Mouse (Mus musculus) stomach, embryonic 15.5 days (tissue): ENCODE measurements at regions not wholly inside any gene's neighbourhood (a gene's known extent, or its start where the extent isn't known, plus 50 kb on each side); places are given as distances from the start of the nearest gene placed in this dataset.

Experiments
- ATAC-seq: fragments of 200-750 bp; cut with Nextera tagmentation; 2 replicates; pipeline ENCODE4 v1.8.0; 2017; ENCODE audit warnings: low read depth, moderate number of reproducible peaks, moderate TSS enrichment; ENCODE audit not compliant: insufficient read depth, low FRiP score
- H3K27ac ChIP-seq: fragments of 300-500 bp; sonication (generic); 2 replicates; pipeline ENCODE4 v1.5.1; 2015; ENCODE audit warnings: mild to moderate bottlenecking, inconsistent platforms
- H3K27me3 ChIP-seq: fragments of 300-500 bp; sonication (generic); replicated peaks from 2 replicates; pipeline ENCODE4 v1.6.1; 2015; ENCODE audit warnings: inconsistent platforms
- H3K36me3 ChIP-seq: fragments of 300-500 bp; sonication (generic); 2 replicates; pipeline ENCODE4 v1.6.1; 2015; ENCODE audit warnings: inconsistent platforms
- H3K4me1 ChIP-seq: fragments of 300-500 bp; sonication (generic); 2 replicates; pipeline ENCODE4 v1.6.1; 2015; ENCODE audit warnings: inconsistent platforms
- H3K4me2 ChIP-seq: fragments of 300-500 bp; sonication (generic); 2 replicates; pipeline ENCODE4 v1.6.1; 2015; ENCODE audit warnings: mild to moderate bottlenecking, inconsistent platforms
- H3K4me3 ChIP-seq: fragments of 300-500 bp; sonication (generic); replicated peaks from 2 replicates; pipeline ENCODE4 v1.5.1; 2015; ENCODE audit warnings: inconsistent platforms
- H3K9ac ChIP-seq: fragments of 300-500 bp; sonication (generic); 2 replicates; pipeline ENCODE4 v1.6.1; 2015; ENCODE audit warnings: inconsistent platforms
- H3K9me3 ChIP-seq: fragments of 300-500 bp; sonication (generic); 2 replicates; pipeline ENCODE4 v1.6.1; 2016; ENCODE audit warnings: inconsistent platforms
- WGBS: fragments of 180-500 bp; shearing (Covaris S2); methylation state at CpG from one replicate; pipeline ENCODE4 v1.1.7; 2015; 5-methylcytosine and 5-hydroxymethylcytosine counted together

- H3K9ac ChIP-seq = no peak overlapping the region
- H3K4me3 ChIP-seq = no peak overlapping the region
- WGBS = 82% methylated on average over 7 of the region's 7 CpGs
- ATAC-seq = no peak
- no peaks in the 10 kb centered on the region for H3K27me3 ChIP-seq
- no peaks in the 10 kb centered on the region for H3K9me3 ChIP-seq
- no peak overlapping the region for H3K4me2 ChIP-seq
- H3K4me1 ChIP-seq = no peaks in the 10 kb centered on the region
- no peak overlapping the region for H3K27ac ChIP-seq
- H3K36me3 ChIP-seq = no peaks in the 10 kb centered on the region
Observed at GRCm38 (mm10) chr7:129169971-129170370, 86.9 kb upstream of the Plpp4 start.

- Histone ChIP-seq H3K36me3 (no peaks in the 10 kb centered on the region), H3K27ac (no peak overlapping the region), H3K4me1 (no peaks in the 10 kb centered on the region), H3K4me2 (no peak overlapping the region), H3K9me3 (no peaks in the 10 kb centered on the region), H3K4me3 (no peak overlapping the region), H3K9ac (no peak overlapping the region), H3K27me3 (no peaks in the 10 kb centered on the region)
- 75% methylated on average over 1 of the region's 1 CpGs for WGBS
- ATAC-seq = no peak
Observed at GRCm38 (mm10) chr7:129190933-129191332, 65.9 kb upstream of the Plpp4 start.

- ATAC-seq = no peak
- no peak overlapping the region for H3K4me3 ChIP-seq
- no peak overlapping the region for H3K9ac ChIP-seq
- no peaks in the 10 kb centered on the region for H3K9me3 ChIP-seq
- WGBS = 88% methylated on average over 5 of the region's 5 CpGs
- H3K27ac ChIP-seq = no peak overlapping the region
- no peaks in the 10 kb centered on the region for H3K27me3 ChIP-seq
- H3K36me3 ChIP-seq = no peaks in the 10 kb centered on the region
- H3K4me2 ChIP-seq = no peak overlapping the region
- no peaks in the 10 kb centered on the region for H3K4me1 ChIP-seq
Observed at GRCm38 (mm10) chr7:129207029-129207428, 49.8 kb upstream of the Plpp4 start.
